Mouse (Mus musculus) G1E (cell line): ENCODE measurements around the gene Abhd17a. TPM values are rescaled to one million over a fixed set of nuclear protein-coding genes. Genes with fewer than 3 reads are reported as not detected.
"Not testable (repeated sequence)": the region's sequence is repeated elsewhere in the genome, so short reads cannot be mapped to it uniquely, and the experiment has no call there.

Experiments
- ATAC-seq: 2 replicates; pipeline ENCODE4 v1.8.0; 2016; ENCODE audit warnings: mild to moderate bottlenecking; ENCODE audit not compliant: insufficient number of reproducible peaks, poor library complexity, low FRiP score, severe bottlenecking; ENCODE audit errors: extremely low read depth
- DNase-seq: peaks from one replicate; pipeline ENCODE4 v3.0.0; 2012; ENCODE audit warnings: low spot score
- H3K27me3 ChIP-seq: 2 replicates; pipeline ENCODE4 v1.6.1; 2012; ENCODE audit warnings: mild to moderate bottlenecking, low read length, inconsistent platforms; ENCODE audit not compliant: insufficient read depth
- H3K36me3 ChIP-seq: replicated peaks from 2 replicates; pipeline ENCODE3; 2012; ENCODE audit warnings: mild to moderate bottlenecking, inconsistent platforms
- H3K4me1 ChIP-seq: 2 replicates; pipeline ENCODE4 v1.6.1; 2012; ENCODE audit warnings: low read depth, low read length, inconsistent platforms, mixed read lengths; ENCODE audit not compliant: insufficient read depth
- H3K4me3 ChIP-seq: 2 replicates; pipeline ENCODE4 v1.5.1; 2012; ENCODE audit warnings: low read depth, mild to moderate bottlenecking, inconsistent platforms, low read length, moderate library complexity, mixed read lengths
- H3K9me3 ChIP-seq: replicated peaks from 2 replicates; pipeline ENCODE4 v1.6.1; 2012; ENCODE audit warnings: inconsistent platforms
- CTCF ChIP-seq: IDR thresholded peaks from 2 replicates; pipeline ENCODE4 v1.5.1; 2012; ENCODE audit warnings: low read depth, low read length, inconsistent platforms, mixed read lengths
- GATA1 ChIP-seq: IDR thresholded peaks from 2 replicates; pipeline ENCODE4 v1.6.1; 2012; ENCODE audit warnings: borderline replicate concordance, low read length, inconsistent platforms, mixed read lengths
- GATA2 ChIP-seq: IDR thresholded peaks from 2 replicates; pipeline ENCODE4 v1.6.1; 2012; ENCODE audit warnings: low read depth, low read length, inconsistent platforms, borderline replicate concordance
- POLR2AphosphoS5 ChIP-seq: IDR thresholded peaks from 2 replicates; pipeline ENCODE4 v1.6.1; 2012; ENCODE audit warnings: low read depth, low read length, inconsistent platforms; ENCODE audit not compliant: insufficient replicate concordance
- TAL1 ChIP-seq: conservative IDR thresholded peaks from 2 replicates; pipeline ENCODE4 v1.6.1; 2012; ENCODE audit warnings: low read depth, low read length, inconsistent platforms, mixed read lengths
- polyA plus RNA-seq: library from polyadenylated mRNA; stranded (reverse); fragments of >175 nt; gene quantifications from 2 replicates; pipeline ENCODE4 v1.2.3, GENCODE M21; 2012
- total RNA-seq, 2 experiments: library from RNA; stranded (forward) in 1 of 2; stranded (reverse) in 1 of 2; fragments of 200-1000 nt in 1 of 2; fragments of >200 nt in 1 of 2; fragmentation: Nextera tagmentation in 1 of 2; gene quantifications; 2 replicates each; pipeline ENCODE4 v1.2.3; 2014 to 2017

Gene Abhd17a
- total and polyA plus RNA-seq, 3 experiments: 12.4 to 574 (median 37.8) TPM

- no peak for ATAC-seq
- TF ChIP-seq TAL1: no peak
- no peak for TF ChIP-seq GATA1
- no peak for TF ChIP-seq GATA2
- TF ChIP-seq CTCF: no peak
- TF ChIP-seq POLR2AphosphoS5: no peak
- H3K36me3 ChIP-seq: peaks cover 97% of the 10 kb centered on the region
These were observed 19.3 kb upstream of the Abhd17a start for GRCm38 (mm10) chr10:80609269-80609924.

GRCm38 (mm10) chr10:80608435-80608834 lies 18.3 kb upstream of the Abhd17a start:
- TF ChIP-seq GATA1 (no peak), GATA2 (no peak), TAL1 (no peak), CTCF (no peak), POLR2AphosphoS5 (no peak)
- Histone ChIP-seq H3K27me3 (no peaks in the 10 kb centered on the region), H3K4me3 (no peak overlapping the region), H3K36me3 (peaks cover 94% of the 10 kb centered on the region), H3K4me1 (peaks cover 70% of the 10 kb centered on the region), H3K9me3 (no peaks in the 10 kb centered on the region)
- no peak for ATAC-seq
- no peak for DNase-seq

More at GRCm38 (mm10) chr10:80609269-80609924, 19.3 kb upstream of the Abhd17a start:
- peaks cover 63% of the 10 kb centered on the region for H3K4me1 ChIP-seq
- no peak overlapping the region for H3K4me3 ChIP-seq
- no peaks in the 10 kb centered on the region for H3K9me3 ChIP-seq
- no peaks in the 10 kb centered on the region for H3K27me3 ChIP-seq
- DNase-seq: no peak

DNA sequence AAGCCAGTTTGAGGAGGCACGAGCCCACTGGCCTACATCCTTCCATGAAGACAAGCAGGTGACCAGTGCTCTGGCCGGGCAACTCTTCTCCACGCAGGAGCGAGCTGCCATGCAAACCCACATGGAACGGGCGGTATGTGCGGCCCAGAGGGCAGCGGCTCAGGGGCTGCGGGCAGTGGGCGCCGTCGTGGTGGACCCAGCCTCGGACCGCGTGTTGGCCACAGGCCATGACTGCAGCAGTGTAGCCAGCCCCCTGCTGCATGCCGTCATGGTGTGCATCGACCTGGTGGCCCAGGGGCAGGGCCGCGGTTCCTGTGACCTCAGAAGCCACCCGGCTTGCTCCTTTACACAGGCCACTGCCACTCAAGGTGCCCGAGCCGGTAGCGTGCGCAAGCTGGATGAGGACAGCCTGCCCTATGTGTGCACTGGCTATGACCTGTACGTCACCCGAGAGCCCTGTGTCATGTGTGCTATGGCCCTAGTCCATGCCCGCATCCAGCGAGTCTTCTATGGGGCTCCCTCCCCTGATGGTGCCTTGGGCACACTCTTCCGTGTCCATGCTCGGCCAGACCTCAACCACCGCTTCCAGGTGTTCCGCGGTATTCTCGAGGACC lies 16.7 kb upstream of the Abhd17a start:
- TF ChIP-seq GATA1: no peak
- TF ChIP-seq POLR2AphosphoS5: no peak
- TF ChIP-seq CTCF: no peak
- TF ChIP-seq GATA2: no peak
- no peak for TF ChIP-seq TAL1
- peaks cover 81% of the 10 kb centered on the region for H3K4me1 ChIP-seq
- ATAC-seq: no peak
- H3K9me3 ChIP-seq: no peaks in the 10 kb centered on the region
- H3K36me3 ChIP-seq: peaks cover 80% of the 10 kb centered on the region
- peak overlapping the region; percentile 53; the same call in 1 of the 2 replicates for H3K4me3 ChIP-seq
- H3K27me3 ChIP-seq: no peaks in the 10 kb centered on the region
- DNase-seq: no peak

DNA sequence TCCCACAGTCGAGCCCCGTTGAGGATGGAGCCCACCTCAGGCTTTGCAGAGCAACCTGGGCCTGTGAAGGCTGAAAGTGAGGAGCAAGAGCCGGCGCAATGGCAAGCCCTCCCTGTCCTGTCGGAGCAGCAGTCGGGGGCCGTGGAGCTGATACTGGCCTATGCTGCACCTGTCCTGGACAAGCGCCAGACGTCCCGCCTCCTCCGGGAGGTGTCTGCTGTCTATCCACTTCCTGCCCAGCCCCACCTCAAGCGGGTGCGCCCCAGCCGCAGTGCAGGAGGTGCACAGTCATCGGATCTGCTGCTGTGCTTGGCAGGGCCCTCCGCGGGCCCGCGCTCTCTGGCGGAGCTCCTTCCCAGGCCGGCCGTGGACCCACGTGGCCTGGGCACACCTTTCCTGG lies 16.2 kb upstream of the Abhd17a start:
- Histone ChIP-seq H3K4me1 (peaks cover 82% of the 10 kb centered on the region), H3K9me3 (no peaks in the 10 kb centered on the region), H3K4me3 (peak overlapping the region; percentile 53; the same call in 1 of the 2 replicates), H3K27me3 (no peaks in the 10 kb centered on the region), H3K36me3 (peaks cover 74% of the 10 kb centered on the region)
- ATAC-seq: no peak
- TF ChIP-seq GATA1 (no peak), POLR2AphosphoS5 (no peak), GATA2 (no peak), CTCF (no peak), TAL1 (no peak)
- no peak for DNase-seq

GRCm38 (mm10) chr10:80605721-80606120 lies 15.6 kb upstream of the Abhd17a start, which contains the start of gene Gm49322:
Gene Gm49322, plus strand, starts transcription at chr10:80606021.
- Histone ChIP-seq H3K4me1 (peaks cover 77% of the 10 kb centered on the region), H3K36me3 (peaks cover 68% of the 10 kb centered on the region), H3K4me3 (peak within 1 kb of the TSS; percentile 96; the same call in 1 of the 2 replicates)
- not testable (repeated sequence) for H3K9me3 ChIP-seq, ATAC-seq, H3K27me3 ChIP-seq, DNase-seq

DNA sequence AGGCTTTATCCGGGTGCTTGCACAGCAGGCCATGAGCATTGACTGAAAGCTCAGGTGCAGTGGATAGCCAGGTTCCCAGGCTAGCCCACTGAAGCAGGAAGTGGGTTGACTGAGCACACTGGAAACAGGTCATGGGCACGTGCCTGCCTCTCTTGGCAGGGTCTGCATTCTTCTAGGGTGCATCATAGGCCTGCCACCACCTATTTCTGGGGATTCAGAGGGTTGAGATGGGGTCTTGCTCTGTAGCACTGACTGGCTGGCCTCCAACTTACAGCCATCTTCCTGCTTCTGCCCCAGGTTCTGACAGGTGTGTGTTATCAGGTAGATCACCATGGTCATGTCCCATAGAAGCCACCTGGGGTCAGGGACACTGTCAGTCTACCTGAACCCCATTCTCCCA lies 14.8 kb upstream of the Abhd17a start:
- H3K4me1 ChIP-seq: peaks cover 71% of the 10 kb centered on the region
- peaks cover 61% of the 10 kb centered on the region for H3K36me3 ChIP-seq
- DNase-seq: no peak
- no peaks in the 10 kb centered on the region for H3K9me3 ChIP-seq
- H3K4me3 ChIP-seq: peak overlapping the region; percentile 96; the same call in 1 of the 2 replicates
- no peaks in the 10 kb centered on the region for H3K27me3 ChIP-seq
- TF ChIP-seq GATA2 (no peak), GATA1 (no peak), TAL1 (no peak), POLR2AphosphoS5 (no peak), CTCF (no peak)
- ATAC-seq: no peak

DNA sequence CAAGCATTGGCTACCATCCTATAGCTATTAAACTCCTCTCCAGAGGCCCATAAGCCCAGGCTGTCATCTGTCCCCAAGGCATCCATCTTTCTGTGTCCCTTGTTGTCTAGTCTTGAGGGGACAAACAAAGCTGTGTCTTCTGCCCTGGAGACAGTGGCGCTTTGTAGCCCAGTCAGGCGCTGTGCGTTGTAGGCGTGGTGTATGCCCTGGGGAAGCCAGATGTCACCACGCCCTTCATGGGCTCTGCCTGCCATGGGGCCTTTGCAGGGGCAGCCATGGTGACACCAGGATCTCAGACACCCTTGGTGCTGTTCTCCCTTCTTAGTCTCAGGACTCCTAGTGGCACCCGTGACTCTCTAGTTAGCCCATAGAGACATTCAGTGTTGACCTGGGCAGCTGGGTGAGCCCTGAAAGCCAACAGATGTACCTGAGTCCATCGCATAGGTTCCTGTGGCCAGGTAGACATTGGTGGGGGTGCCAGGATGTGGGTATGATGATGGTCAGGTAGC lies 13.9 kb upstream of the Abhd17a start:
- peaks cover 52% of the 10 kb centered on the region for H3K36me3 ChIP-seq
- H3K9me3 ChIP-seq: no peaks in the 10 kb centered on the region
- H3K4me3 ChIP-seq: peak overlapping the region; percentile 96
- TF ChIP-seq GATA1 (no peak), TAL1 (no peak), GATA2 (no peak)
- peaks cover 66% of the 10 kb centered on the region for H3K4me1 ChIP-seq
- H3K27me3 ChIP-seq: no peaks in the 10 kb centered on the region
- ATAC-seq (peak; percentile 77), DNase-seq (peak; percentile 80)
